Mouse (Mus musculus) hindbrain, embryonic 15.5 days (tissue): ENCODE measurements at regions not wholly inside any gene's neighbourhood (a gene's known extent, or its start where the extent isn't known, plus 50 kb on each side); places are given as distances from the start of the nearest gene placed in this dataset.

Source experiments
- ATAC-seq: fragments of 200-750 bp; cut with Nextera tagmentation; 2 replicates; pipeline ENCODE4 v1.8.0; 2017; ENCODE audit warnings: low read depth, moderate number of reproducible peaks, moderate TSS enrichment; ENCODE audit not compliant: low FRiP score
- H3K27ac ChIP-seq: fragments of 300-500 bp; sonication (generic); replicated peaks from 2 replicates; pipeline ENCODE4 v1.5.1; 2015; ENCODE audit warnings: mild to moderate bottlenecking, inconsistent platforms
- H3K27me3 ChIP-seq: fragments of 300-500 bp; sonication (generic); 2 replicates; pipeline ENCODE4 v1.6.1; 2015; ENCODE audit warnings: control low read depth, inconsistent platforms
- H3K36me3 ChIP-seq: fragments of 300-500 bp; sonication (generic); 2 replicates; pipeline ENCODE4 v1.6.1; 2015; ENCODE audit warnings: control low read depth, inconsistent platforms
- H3K4me1 ChIP-seq: fragments of 300-500 bp; sonication (generic); replicated peaks from 2 replicates; pipeline ENCODE4 v1.6.1; 2015; ENCODE audit warnings: control low read depth, inconsistent platforms
- H3K4me2 ChIP-seq: fragments of 300-500 bp; sonication (generic); 2 replicates; pipeline ENCODE4 v1.6.1; 2015; ENCODE audit warnings: moderate library complexity, mild to moderate bottlenecking, inconsistent platforms
- H3K4me3 ChIP-seq: fragments of 300-500 bp; sonication (generic); 2 replicates; pipeline ENCODE4 v1.5.1; 2015; ENCODE audit warnings: mild to moderate bottlenecking, inconsistent platforms
- H3K9ac ChIP-seq: fragments of 300-500 bp; sonication (generic); 2 replicates; pipeline ENCODE4 v1.6.1; 2015; ENCODE audit warnings: inconsistent platforms
- H3K9me3 ChIP-seq: fragments of 300-500 bp; sonication (generic); 2 replicates; pipeline ENCODE4 v1.6.1; 2016; ENCODE audit warnings: control low read depth, inconsistent platforms
- WGBS: fragments of 180-500 bp; shearing (Covaris S2); methylation state at CpG from one replicate; pipeline ENCODE4 v1.1.7; 2015; 5-methylcytosine and 5-hydroxymethylcytosine counted together

DNA sequence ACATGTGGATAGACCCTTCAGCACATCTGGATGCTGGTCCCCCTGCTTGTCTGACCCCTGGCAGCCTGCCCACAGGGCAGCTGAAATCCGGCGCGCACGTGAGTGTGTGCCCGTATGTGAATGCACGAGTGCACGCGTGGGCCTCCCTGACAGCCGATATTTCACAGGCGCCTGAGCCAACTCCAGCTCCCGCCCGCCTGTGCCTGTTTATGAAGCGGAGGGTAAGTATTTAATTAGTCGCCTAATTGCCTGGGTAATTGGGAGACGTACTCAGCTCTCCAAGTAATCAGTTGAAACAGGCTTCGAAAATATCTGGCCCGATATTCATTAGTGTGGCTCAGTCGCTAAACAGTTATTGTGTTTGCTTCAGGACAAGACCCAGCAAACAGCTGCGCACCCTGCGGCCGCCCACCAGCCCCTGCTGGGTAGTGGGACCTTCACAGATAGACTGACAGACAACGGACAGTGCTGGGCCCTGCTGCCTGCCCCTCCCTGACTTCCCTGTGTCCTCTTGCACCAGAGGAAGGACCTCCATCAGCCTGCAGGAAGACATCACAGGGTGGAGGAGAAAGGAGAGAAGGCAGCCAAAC lies 82.7 kb downstream of the Uncx start:
- Histone ChIP-seq H3K4me2 (peak overlapping the region; percentile 4; the same call in 1 of the 2 replicates), H3K9ac (no peak overlapping the region), H3K9me3 (no peaks in the 10 kb centered on the region), H3K4me1 (0 out of 2 replicates have a peak, but pooled peaks cover 8% of the 10 kb centered on the region), H3K36me3 (no peaks in the 10 kb centered on the region), H3K27me3 (0 out of 2 replicates have a peak, but pooled peaks cover 4% of the 10 kb centered on the region), H3K27ac (0 out of 2 replicates have a peak overlapping the region, but pooled peaks have one; percentile 36), H3K4me3 (no peak overlapping the region)
- 39% methylated on average over 22 of the region's 22 CpGs for WGBS
- ATAC-seq = peak; percentile 61; the same call in 1 of the 2 replicates

DNA sequence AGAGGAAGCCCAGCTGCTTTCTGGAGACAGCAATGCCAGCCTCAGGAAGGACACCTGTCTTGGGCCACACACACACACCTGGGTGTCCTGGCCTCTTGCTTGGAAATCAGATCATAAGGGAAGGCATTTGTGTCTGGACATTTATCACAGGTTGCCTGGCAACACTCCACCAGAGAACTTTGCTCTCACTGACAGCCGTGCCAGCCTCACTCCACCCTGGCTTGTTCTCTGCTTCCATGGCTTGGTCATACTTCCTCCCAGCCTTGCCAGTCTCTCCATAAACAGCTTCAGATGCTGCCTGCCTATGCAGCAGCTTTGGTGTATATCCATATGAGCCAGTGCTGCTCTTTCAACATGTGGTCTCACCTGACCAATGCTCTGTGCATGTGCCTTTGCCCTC lies 84.3 kb downstream of the Uncx start:
- WGBS = 25% methylated on average over 1 of the region's 1 CpGs
- no peaks in the 10 kb centered on the region for H3K36me3 ChIP-seq
- no peaks in the 10 kb centered on the region for H3K9me3 ChIP-seq
- no peak overlapping the region for H3K4me3 ChIP-seq
- H3K27ac ChIP-seq = no peak overlapping the region
- H3K9ac ChIP-seq = no peak overlapping the region
- no peaks in the 10 kb centered on the region for H3K27me3 ChIP-seq
- no peak for ATAC-seq
- H3K4me2 ChIP-seq = no peak overlapping the region
- H3K4me1 ChIP-seq = 0 out of 2 replicates have a peak, but pooled peaks cover 8% of the 10 kb centered on the region

GRCm38 (mm10) chr5:139637028-139637427 lies 93.7 kb downstream of the Uncx start:
- ATAC-seq = no peak
- whole genome bisulfite sequencing = 93% methylated on average over 2 of the region's 2 CpGs
- H3K4me3 ChIP-seq = no peak overlapping the region
- no peak overlapping the region for H3K4me2 ChIP-seq
- H3K27me3 ChIP-seq = no peaks in the 10 kb centered on the region
- H3K27ac ChIP-seq = no peak overlapping the region
- no peaks in the 10 kb centered on the region for H3K36me3 ChIP-seq
- H3K4me1 ChIP-seq = 0 out of 2 replicates have a peak, but pooled peaks cover 10% of the 10 kb centered on the region
- no peak overlapping the region for H3K9ac ChIP-seq
- no peaks in the 10 kb centered on the region for H3K9me3 ChIP-seq

GRCm38 (mm10) chr5:139640652-139641612 lies 95.2 kb downstream of the Micall2 start:
- no peaks in the 10 kb centered on the region for H3K36me3 ChIP-seq
- 41% methylated on average over 16 of the region's 16 CpGs for WGBS
- H3K4me1 ChIP-seq = 0 out of 2 replicates have a peak, but pooled peaks cover 10% of the 10 kb centered on the region
- H3K9me3 ChIP-seq = no peaks in the 10 kb centered on the region
- H3K27ac ChIP-seq = no peak overlapping the region
- H3K4me2 ChIP-seq = no peak overlapping the region
- H3K27me3 ChIP-seq = 0 out of 2 replicates have a peak, but pooled peaks cover 3% of the 10 kb centered on the region
- H3K4me3 ChIP-seq = no peak overlapping the region
- no peak overlapping the region for H3K9ac ChIP-seq
- ATAC-seq = no peak

DNA sequence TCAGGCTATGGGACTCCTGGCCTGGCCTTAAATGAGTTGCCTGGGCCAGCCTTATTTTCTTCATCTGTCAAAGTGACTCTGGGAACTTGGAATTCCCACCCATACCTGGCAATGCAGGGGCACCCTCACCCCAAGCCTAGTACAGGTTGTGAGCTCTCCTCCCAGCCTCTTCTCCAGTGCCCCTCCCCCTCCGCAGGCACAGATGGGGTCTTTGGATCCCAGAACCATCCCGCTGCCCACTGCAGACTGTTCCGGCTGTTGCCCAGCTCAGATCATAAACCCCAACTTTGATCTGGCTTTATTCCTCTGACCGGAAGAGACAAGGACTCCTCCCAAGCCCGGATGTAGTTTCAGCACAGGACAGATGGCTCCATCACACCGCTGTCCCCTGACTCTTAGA lies 91.3 kb downstream of the Micall2 start:
- Histone ChIP-seq H3K4me2 (no peak overlapping the region), H3K4me1 (0 out of 2 replicates have a peak, but pooled peaks cover 17% of the 10 kb centered on the region), H3K4me3 (no peak overlapping the region), H3K27me3 (0 out of 2 replicates have a peak, but pooled peaks cover 3% of the 10 kb centered on the region), H3K9ac (no peak overlapping the region), H3K27ac (no peak overlapping the region), H3K9me3 (no peaks in the 10 kb centered on the region), H3K36me3 (no peaks in the 10 kb centered on the region)
- 85% methylated on average over 6 of the region's 6 CpGs for WGBS
- ATAC-seq = no peak

DNA sequence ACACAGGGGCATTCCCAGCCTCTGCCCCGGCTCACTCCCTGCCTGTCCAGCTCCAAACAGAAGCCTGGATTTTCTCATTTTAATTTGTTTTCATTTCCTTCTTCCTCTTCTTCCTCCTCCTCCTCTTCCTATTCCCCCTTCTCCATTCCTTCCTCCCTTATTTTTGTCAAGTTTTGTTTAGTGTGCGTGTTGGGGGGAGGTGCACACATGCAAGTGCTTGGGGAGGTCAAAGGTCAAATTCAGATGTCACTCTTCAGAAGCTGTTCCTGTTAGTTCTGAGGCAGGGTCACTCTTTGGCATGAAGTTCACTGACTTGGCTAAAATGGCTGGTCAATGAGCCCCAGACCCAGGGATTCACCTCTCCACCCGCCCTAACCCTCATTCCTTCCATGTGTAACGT lies 85.1 kb downstream of the Micall2 start:
- Histone ChIP-seq H3K27me3 (0 out of 2 replicates have a peak, but pooled peaks cover 2% of the 10 kb centered on the region), H3K9me3 (no peaks in the 10 kb centered on the region), H3K9ac (no peak overlapping the region), H3K4me1 (0 out of 2 replicates have a peak, but pooled peaks cover 7% of the 10 kb centered on the region), H3K4me2 (no peak overlapping the region), H3K4me3 (no peak overlapping the region), H3K36me3 (no peaks in the 10 kb centered on the region), H3K27ac (no peak overlapping the region)
- 37% methylated on average over 4 of the region's 4 CpGs for WGBS
- ATAC-seq = no peak
